Comparison of ENCODE assay signal across 20 mouse cellular contexts in genomic region chr13:32530926-32531512, GRCm38 (mm10).
DNase-seq lines count a peak whose midpoint lies in the region; ATAC-seq lines count a peak whose summit lies in the region.
"Had no signal": no experiment of that assay in that cellular context is flagged by ENCODE, and none has a peak within 500 bp of the region (broad histone marks: within the 10 kb centered on the region; RNA-seq: fewer than 3 reads in every experiment).

No protein-coding gene starts in this region.

- peak; percentile 90 for ATAC-seq in forebrain, embryonic 14.5 days
- ATAC-seq in forebrain, embryonic 16.5 days, result peak; percentile 91
- ATAC-seq: intestine, embryonic 15.5 days had no signal

- no peaks in the 10 kb centered on the region for H3K36me3 ChIP-seq in forebrain, embryonic 14.5 days (ENCODE audit: control insufficient read depth, insufficient read depth, low read length)
- H3K36me3 ChIP-seq in forebrain, embryonic 10.5 days (replicated peaks), result no peaks in the 10 kb centered on the region
- H3K36me3 ChIP-seq in forebrain, embryonic 16.5 days (ENCODE audit: control insufficient read depth, insufficient read depth), result no peaks in the 10 kb centered on the region
- H3K36me3 ChIP-seq in midbrain, embryonic 10.5 days, result no peaks in the 10 kb centered on the region
- H3K36me3 ChIP-seq: embryonic facial prominence, embryonic 15.5 days; heart, embryonic 13.5 days; hindbrain, embryonic 12.5 days; intestine, embryonic 15.5 days had no signal

- 50% methylated on average over 3 of the region's 3 CpGs for WGBS in forebrain, embryonic 14.5 days
- 87% methylated on average over 3 of the region's 3 CpGs for WGBS in forebrain, embryonic 10.5 days
- WGBS in forebrain, embryonic 16.5 days, result 48% methylated on average over 3 of the region's 3 CpGs
- WGBS in midbrain, embryonic 10.5 days, result 85% methylated on average over 3 of the region's 3 CpGs

- H3K9me3 ChIP-seq in forebrain, embryonic 14.5 days (replicated peaks; ENCODE audit: control insufficient read depth, low read length), result no peaks in the 10 kb centered on the region
- no peaks in the 10 kb centered on the region for H3K9me3 ChIP-seq in forebrain, embryonic 10.5 days
- no peaks in the 10 kb centered on the region for H3K9me3 ChIP-seq in forebrain, embryonic 16.5 days (ENCODE audit: control insufficient read depth, low read length)
- no peaks in the 10 kb centered on the region for H3K9me3 ChIP-seq in midbrain, embryonic 10.5 days (replicated peaks)
- H3K9me3 ChIP-seq: embryonic facial prominence, embryonic 15.5 days; heart, embryonic 13.5 days; hindbrain, embryonic 12.5 days; intestine, embryonic 15.5 days had no signal

- DNase-seq in forebrain, embryonic 14.5 days (ENCODE audit: low spot score), result peak; percentile 75
- DNase-seq in forebrain, embryonic 10.5 days (ENCODE audit: extremely low spot score, low spot score), result no peak
- peak; percentile 32 to 46 for DNase-seq in layer of hippocampus, postnatal 10 days (ENCODE audit: low spot score in 2 of 2)
- no peak for DNase-seq in layer of hippocampus, postnatal 25 days (ENCODE audit: extremely low spot score in 1 of 2, low spot score in 1 of 2)
- no peak for DNase-seq in midbrain, embryonic 10.5 days (ENCODE audit: low spot score)
- DNase-seq: adrenal gland, adult 2 months; adrenal gland, postnatal 25 days; cerebellum, adult 11 months; cerebellum, adult 9-10 months; embryo, embryonic 11 days; gastrocnemius, adult 2 months; gastrocnemius, postnatal 25 days; heart, postnatal 36 days; kidney, adult 18-20 months had no signal

- H3K4me3 ChIP-seq in forebrain, embryonic 14.5 days (ENCODE audit: low read depth, low read length), result no peak overlapping the region
- H3K4me3 ChIP-seq in forebrain, embryonic 10.5 days, result no peak overlapping the region
- H3K4me3 ChIP-seq in forebrain, embryonic 16.5 days (replicated peaks; ENCODE audit: low read length), result no peak overlapping the region
- no peak overlapping the region for H3K4me3 ChIP-seq in midbrain, embryonic 10.5 days
- H3K4me3 ChIP-seq: embryonic facial prominence, embryonic 15.5 days; erythroblast, embryonic 14.5 days; gastrocnemius, adult 2 months; heart, embryonic 13.5 days; hindbrain, embryonic 12.5 days; intestine, embryonic 15.5 days had no signal

- no peak overlapping the region for H3K4me2 ChIP-seq in forebrain, embryonic 14.5 days (ENCODE audit: low read length)
- no peak overlapping the region for H3K4me2 ChIP-seq in forebrain, embryonic 16.5 days (ENCODE audit: low read length)
- H3K4me2 ChIP-seq: embryonic facial prominence, embryonic 15.5 days; heart, embryonic 13.5 days; hindbrain, embryonic 12.5 days; intestine, embryonic 15.5 days had no signal

- no peak overlapping the region for H3K9ac ChIP-seq in forebrain, embryonic 14.5 days (ENCODE audit: low read length)
- H3K9ac ChIP-seq in forebrain, embryonic 16.5 days (replicated peaks; ENCODE audit: low read depth, low read length), result no peak overlapping the region
- H3K9ac ChIP-seq: embryonic facial prominence, embryonic 15.5 days; heart, embryonic 13.5 days; hindbrain, embryonic 12.5 days; intestine, embryonic 15.5 days had no signal

- H3K4me1 ChIP-seq in forebrain, embryonic 14.5 days (ENCODE audit: control insufficient read depth, insufficient read depth, low read length), result no peaks in the 10 kb centered on the region
- H3K4me1 ChIP-seq in forebrain, embryonic 10.5 days, result no peaks in the 10 kb centered on the region; the same call in 1 of the 2 replicates
- H3K4me1 ChIP-seq in forebrain, embryonic 16.5 days (replicated peaks; ENCODE audit: control insufficient read depth, insufficient read depth, low read length), result 0 out of 2 replicates have a peak, but pooled peaks cover 5% of the 10 kb centered on the region
- no peaks in the 10 kb centered on the region for H3K4me1 ChIP-seq in midbrain, embryonic 10.5 days
- H3K4me1 ChIP-seq: embryonic facial prominence, embryonic 15.5 days; heart, embryonic 13.5 days; hindbrain, embryonic 12.5 days; intestine, embryonic 15.5 days had no signal

- H3K27ac ChIP-seq in forebrain, embryonic 14.5 days (ENCODE audit: low read depth, low read length), result no peak overlapping the region
- no peak overlapping the region for H3K27ac ChIP-seq in forebrain, embryonic 10.5 days
- no peak overlapping the region for H3K27ac ChIP-seq in forebrain, embryonic 16.5 days (ENCODE audit: low read length)
- H3K27ac ChIP-seq in midbrain, embryonic 10.5 days (replicated peaks), result no peak overlapping the region
- H3K27ac ChIP-seq: embryonic facial prominence, embryonic 15.5 days; gastrocnemius, adult 2 months; heart, embryonic 13.5 days; hindbrain, embryonic 12.5 days; intestine, embryonic 15.5 days had no signal

- H3K27me3 ChIP-seq in forebrain, embryonic 14.5 days (replicated peaks; ENCODE audit: control insufficient read depth, insufficient read depth, low read length), result no peaks in the 10 kb centered on the region
- no peaks in the 10 kb centered on the region for H3K27me3 ChIP-seq in forebrain, embryonic 10.5 days (ENCODE audit: poor library complexity, severe bottlenecking)
- no peaks in the 10 kb centered on the region for H3K27me3 ChIP-seq in forebrain, embryonic 16.5 days (replicated peaks; ENCODE audit: control insufficient read depth, insufficient read depth, low read length)
- no peaks in the 10 kb centered on the region for H3K27me3 ChIP-seq in midbrain, embryonic 10.5 days (ENCODE audit: low read depth, poor library complexity, severe bottlenecking)
- H3K27me3 ChIP-seq: embryonic facial prominence, embryonic 15.5 days; heart, embryonic 13.5 days; hindbrain, embryonic 12.5 days; intestine, embryonic 15.5 days had no signal

Comparison
In these comparisons a context has a peak if more than half of its experiments do, and no peak if none do; other contexts are left out.
1. DNase-seq: peak in forebrain, embryonic 14.5 days (single experiment) and layer of hippocampus, postnatal 10 days (2 of 2); none in forebrain, embryonic 10.5 days (single experiment), layer of hippocampus, postnatal 25 days (0 of 2) and midbrain, embryonic 10.5 days (single experiment).